Mouse (Mus musculus): ENCODE measurements at regions not wholly inside any gene's neighbourhood (a gene's known extent, or its start where the extent isn't known, plus 50 kb on each side); places are given as distances from the start of the nearest gene placed in this dataset.

DNA sequence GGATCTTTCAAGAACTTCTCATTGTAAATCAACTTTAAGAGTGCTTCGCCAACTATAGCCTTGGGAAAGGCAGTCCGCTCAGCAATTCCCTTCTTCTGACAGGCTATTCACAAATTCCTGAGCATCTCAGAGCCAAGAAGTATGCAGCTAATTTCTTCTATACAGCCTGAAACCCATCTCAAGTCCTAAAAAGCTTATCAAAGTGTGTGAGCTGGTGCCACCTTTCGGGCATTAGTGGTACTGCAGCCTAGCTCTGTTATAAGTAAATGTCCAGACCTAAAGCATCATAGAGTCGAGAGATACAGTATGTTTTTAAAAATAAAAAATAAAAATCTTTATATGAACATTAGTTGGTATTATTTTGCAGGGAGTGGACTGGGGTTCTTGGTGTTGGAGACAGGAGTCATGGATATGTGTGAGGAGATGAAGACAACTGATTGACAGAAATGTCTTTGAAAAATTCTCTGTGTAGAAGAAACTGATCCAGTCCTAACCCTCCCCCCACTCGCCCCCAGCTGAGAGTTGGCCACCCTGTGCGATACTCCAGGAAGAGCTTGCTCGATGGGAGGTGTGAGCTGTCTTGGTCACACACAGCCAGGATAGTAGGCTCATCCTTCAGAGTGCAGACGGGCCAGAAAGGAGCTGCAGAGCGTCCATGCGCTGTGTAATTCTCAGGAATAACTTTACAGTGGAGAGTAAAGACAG lies 56.4 kb downstream of the Bod1 start:
- Histone ChIP-seq H3K27me3 (replicated peaks; ENCODE audit: control insufficient read depth, insufficient read depth, low read length) (no peaks in the 10 kb centered on the region), H3K4me1 (ENCODE audit: control insufficient read depth, insufficient read depth, low read length) (peaks cover 4% of the 10 kb centered on the region), H3K36me3 (ENCODE audit: control insufficient read depth, insufficient read depth, low read length) (no peaks in the 10 kb centered on the region), H3K4me3 (ENCODE audit: insufficient read depth, low read depth, low read length) (no peak overlapping the region), H3K27ac (ENCODE audit: insufficient read depth, low read depth, low read length) (no peak overlapping the region)
- TF ChIP-seq CTCF (conservative IDR thresholded peaks at IDR 0.05; ENCODE audit: insufficient read depth, insufficient read length, low read depth, low read length) (peak; percentile 51), POLR2A (IDR thresholded peaks at IDR 0.05; ENCODE audit: low read depth, low read length) (no peak)
- 54% methylated on average over 10 of the region's 10 CpGs for WGBS
- DNase-seq = peak; percentile 76

- no peak overlapping the region for H3K4me3 ChIP-seq (ENCODE audit: insufficient read depth, low read depth, low read length)
- TF ChIP-seq POLR2A (IDR thresholded peaks at IDR 0.05; ENCODE audit: low read depth, low read length) (no peak), CTCF (conservative IDR thresholded peaks at IDR 0.05; ENCODE audit: insufficient read depth, insufficient read length, low read depth, low read length) (no peak)
- DNase-seq = no peak
- H3K27me3 ChIP-seq (replicated peaks; ENCODE audit: control insufficient read depth, insufficient read depth, low read length) = no peaks in the 10 kb centered on the region
- no peak overlapping the region for H3K27ac ChIP-seq (ENCODE audit: insufficient read depth, low read depth, low read length)
- peaks cover 4% of the 10 kb centered on the region for H3K4me1 ChIP-seq (ENCODE audit: control insufficient read depth, insufficient read depth, low read length)
- H3K36me3 ChIP-seq (ENCODE audit: control insufficient read depth, insufficient read depth, low read length) = no peaks in the 10 kb centered on the region
- 92% methylated on average over 7 of the region's 7 CpGs for WGBS
Observed at GRCm38 (mm10) chr11:31614394-31614713, 57.3 kb downstream of the Bod1 start.

DNA sequence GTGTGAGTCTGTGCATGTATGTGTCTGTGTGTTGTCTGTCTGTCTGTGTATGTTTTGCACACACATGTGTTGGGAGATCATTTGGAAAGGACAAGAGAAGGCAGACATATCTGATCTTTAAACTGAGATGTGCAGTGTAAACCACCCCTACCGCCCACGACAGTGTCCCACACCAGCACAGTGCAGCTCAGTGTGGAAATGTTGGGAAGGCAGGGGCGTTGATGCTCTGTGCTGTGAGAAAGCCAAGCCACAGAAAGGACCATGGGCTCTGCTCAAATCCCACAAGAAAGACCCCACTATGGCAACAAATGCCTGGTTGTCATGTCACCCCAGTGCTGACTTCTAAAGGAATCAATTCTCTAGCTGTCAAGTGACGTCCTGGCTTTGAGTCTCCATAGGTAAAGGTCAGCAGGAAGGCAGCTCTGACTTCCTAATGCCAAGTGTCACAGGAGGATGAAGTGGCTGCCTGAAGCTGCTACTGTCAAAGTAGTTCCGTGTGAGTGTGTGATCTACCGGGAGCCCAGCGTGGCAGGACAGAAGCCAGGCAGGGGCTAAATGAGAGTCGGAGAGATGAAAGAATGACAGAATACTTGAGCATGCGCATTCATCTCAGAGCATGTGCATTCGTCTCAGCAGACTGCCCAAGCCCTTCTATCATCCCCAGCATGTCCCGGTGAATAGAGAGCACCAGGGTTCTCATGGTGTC lies 57.8 kb downstream of the Bod1 start:
- whole genome bisulfite sequencing = 76% methylated on average over 11 of the region's 11 CpGs
- H3K4me1 ChIP-seq (ENCODE audit: control insufficient read depth, insufficient read depth, low read length) = peaks cover 4% of the 10 kb centered on the region
- no peak for DNase-seq
- no peaks in the 10 kb centered on the region for H3K27me3 ChIP-seq (replicated peaks; ENCODE audit: control insufficient read depth, insufficient read depth, low read length)
- H3K36me3 ChIP-seq (ENCODE audit: control insufficient read depth, insufficient read depth, low read length) = no peaks in the 10 kb centered on the region
- no peak for TF ChIP-seq CTCF (conservative IDR thresholded peaks at IDR 0.05; ENCODE audit: insufficient read depth, insufficient read length, low read depth, low read length)
- H3K4me3 ChIP-seq (ENCODE audit: insufficient read depth, low read depth, low read length) = no peak overlapping the region
- no peak overlapping the region for H3K27ac ChIP-seq (ENCODE audit: insufficient read depth, low read depth, low read length)

DNA sequence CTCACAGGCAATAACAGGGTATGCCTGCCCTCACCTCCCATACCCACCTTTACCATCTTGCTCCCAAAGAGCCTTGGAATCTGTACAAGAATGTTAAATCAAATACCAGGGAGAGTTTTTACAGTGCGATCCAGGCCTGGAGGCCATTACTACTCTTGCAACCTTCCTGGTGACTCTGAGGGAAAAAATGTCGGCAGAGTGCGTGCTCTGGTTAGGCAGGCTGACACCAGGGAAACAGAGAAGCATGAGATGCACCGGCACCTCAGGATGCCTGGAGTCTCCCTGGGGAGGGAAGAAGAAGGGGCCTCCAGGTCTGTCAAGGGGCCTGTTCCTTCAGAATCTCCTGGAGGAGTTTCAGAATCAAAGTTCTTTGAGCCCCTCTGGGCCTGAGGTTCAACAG lies 63.2 kb downstream of the Bod1 start:
- H3K36me3 ChIP-seq (ENCODE audit: control insufficient read depth, insufficient read depth, low read length) = no peaks in the 10 kb centered on the region
- 58% methylated on average over 4 of the region's 4 CpGs for WGBS
- H3K4me3 ChIP-seq (ENCODE audit: insufficient read depth, low read depth, low read length) = no peak overlapping the region
- peaks cover 4% of the 10 kb centered on the region for H3K4me1 ChIP-seq (ENCODE audit: control insufficient read depth, insufficient read depth, low read length)
- TF ChIP-seq POLR2A (IDR thresholded peaks at IDR 0.05; ENCODE audit: low read depth, low read length) (no peak), CTCF (conservative IDR thresholded peaks at IDR 0.05; ENCODE audit: insufficient read depth, insufficient read length, low read depth, low read length) (no peak)
- no peak overlapping the region for H3K27ac ChIP-seq (ENCODE audit: insufficient read depth, low read depth, low read length)
- DNase-seq = peak; percentile 22
- no peaks in the 10 kb centered on the region for H3K27me3 ChIP-seq (replicated peaks; ENCODE audit: control insufficient read depth, insufficient read depth, low read length)

- 60% methylated on average over 7 of the region's 7 CpGs for whole genome bisulfite sequencing
- Histone ChIP-seq H3K27me3 (replicated peaks; ENCODE audit: control insufficient read depth, insufficient read depth, low read length) (no peaks in the 10 kb centered on the region), H3K36me3 (ENCODE audit: control insufficient read depth, insufficient read depth, low read length) (no peaks in the 10 kb centered on the region), H3K27ac (ENCODE audit: insufficient read depth, low read depth, low read length) (no peak overlapping the region), H3K4me1 (ENCODE audit: control insufficient read depth, insufficient read depth, low read length) (no peaks in the 10 kb centered on the region), H3K4me3 (ENCODE audit: insufficient read depth, low read depth, low read length) (no peak overlapping the region)
- DNase-seq = peak; percentile 73
- TF ChIP-seq POLR2A (IDR thresholded peaks at IDR 0.05; ENCODE audit: low read depth, low read length) (no peak), CTCF (conservative IDR thresholded peaks at IDR 0.05; ENCODE audit: insufficient read depth, insufficient read length, low read depth, low read length) (no peak)
Observed at GRCm38 (mm10) chr11:31601499-31601898, 70.2 kb downstream of the Bod1 start.

DNA sequence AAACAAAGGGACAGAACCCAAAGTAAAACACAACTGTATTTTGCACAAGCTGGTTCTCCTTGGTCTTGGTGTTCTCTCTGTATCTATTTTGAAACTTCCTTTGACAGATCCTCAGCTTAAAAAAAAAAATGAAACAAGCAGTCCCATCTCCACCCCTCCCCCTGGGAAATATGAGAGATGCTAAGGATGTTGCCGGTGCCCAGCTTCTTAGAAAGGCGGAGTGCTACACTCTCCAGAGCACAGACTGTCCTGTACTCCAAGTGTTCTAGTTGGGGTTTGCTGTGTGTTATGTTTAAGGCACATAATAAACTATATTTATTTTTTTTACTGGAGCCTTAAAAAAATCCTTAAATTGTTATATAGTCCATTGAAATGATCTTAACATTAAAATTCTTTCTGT lies 78.1 kb downstream of the Bod1 start:
- TF ChIP-seq CTCF (conservative IDR thresholded peaks at IDR 0.05; ENCODE audit: insufficient read depth, insufficient read length, low read depth, low read length) (no peak), POLR2A (IDR thresholded peaks at IDR 0.05; ENCODE audit: low read depth, low read length) (no peak)

GRCm38 (mm10) chr11:31592061-31592460 lies 79.6 kb downstream of the Bod1 start:
- WGBS = 48% methylated on average over 11 of the region's 11 CpGs
- no peaks in the 10 kb centered on the region for H3K27me3 ChIP-seq (replicated peaks; ENCODE audit: control insufficient read depth, insufficient read depth, low read length)
- no peak for DNase-seq

More for the DNA sequence above, 78.1 kb downstream of the Bod1 start:
- H3K4me3 ChIP-seq (ENCODE audit: insufficient read depth, low read depth, low read length) = no peak overlapping the region
- 92% methylated on average over 2 of the region's 2 CpGs for WGBS
- H3K27ac ChIP-seq (ENCODE audit: insufficient read depth, low read depth, low read length) = no peak overlapping the region
- no peaks in the 10 kb centered on the region for H3K27me3 ChIP-seq (replicated peaks; ENCODE audit: control insufficient read depth, insufficient read depth, low read length)
- no peaks in the 10 kb centered on the region for H3K4me1 ChIP-seq (ENCODE audit: control insufficient read depth, insufficient read depth, low read length)
- no peak for DNase-seq
- no peaks in the 10 kb centered on the region for H3K36me3 ChIP-seq (ENCODE audit: control insufficient read depth, insufficient read depth, low read length)

More at GRCm38 (mm10) chr11:31592061-31592460, 79.6 kb downstream of the Bod1 start:
- no peak overlapping the region for H3K4me3 ChIP-seq (ENCODE audit: insufficient read depth, low read depth, low read length)
- no peaks in the 10 kb centered on the region for H3K36me3 ChIP-seq (ENCODE audit: control insufficient read depth, insufficient read depth, low read length)
- no peaks in the 10 kb centered on the region for H3K4me1 ChIP-seq (ENCODE audit: control insufficient read depth, insufficient read depth, low read length)
- TF ChIP-seq CTCF (conservative IDR thresholded peaks at IDR 0.05; ENCODE audit: insufficient read depth, insufficient read length, low read depth, low read length) = no peak
- TF ChIP-seq POLR2A (IDR thresholded peaks at IDR 0.05; ENCODE audit: low read depth, low read length) = no peak
- H3K27ac ChIP-seq (ENCODE audit: insufficient read depth, low read depth, low read length) = no peak overlapping the region

All from kidney, adult 2 months (tissue).